Mouse (Mus musculus) brain, adult 2 months (tissue): Measurements from ENCODE around the gene Exoc4.

Experiments used
- DNase-seq: peaks from one replicate; pipeline ENCODE4 v3.0.0; 2011; ENCODE audit warnings: low read depth, low spot score

The Exoc4 gene

GRCm38 (mm10) chr6:33308646-33309045 lies 59.8 kb downstream of the Exoc4 start:
- DNase-seq = peak; percentile 57

DNA sequence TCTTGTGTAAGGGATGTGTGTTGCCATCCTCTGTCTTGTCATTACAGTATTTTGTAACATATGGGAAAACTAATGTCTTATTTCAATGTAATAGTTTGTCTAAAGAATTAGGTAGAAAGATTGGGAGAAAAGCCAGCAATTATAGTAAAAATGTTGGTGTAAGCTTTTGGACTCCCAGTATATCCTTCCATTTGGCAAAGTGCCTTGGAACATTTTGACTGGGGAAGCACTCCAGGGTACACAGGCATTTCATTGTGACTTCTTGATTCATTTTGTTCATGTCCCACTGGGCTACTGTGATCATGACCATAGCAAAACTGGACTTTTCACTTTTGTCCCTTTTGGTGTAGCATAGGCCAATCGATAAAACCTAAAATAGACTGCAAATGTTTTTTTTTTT lies 61.6 kb downstream of the Exoc4 start:
- DNase-seq = peak; percentile 42

- no peak for DNase-seq
Measured at GRCm38 (mm10) chr6:33322849-33323248, 74.0 kb downstream of the Exoc4 start.

- DNase-seq = no peak
Measured at GRCm38 (mm10) chr6:33323386-33323785, 74.5 kb downstream of the Exoc4 start.

DNA sequence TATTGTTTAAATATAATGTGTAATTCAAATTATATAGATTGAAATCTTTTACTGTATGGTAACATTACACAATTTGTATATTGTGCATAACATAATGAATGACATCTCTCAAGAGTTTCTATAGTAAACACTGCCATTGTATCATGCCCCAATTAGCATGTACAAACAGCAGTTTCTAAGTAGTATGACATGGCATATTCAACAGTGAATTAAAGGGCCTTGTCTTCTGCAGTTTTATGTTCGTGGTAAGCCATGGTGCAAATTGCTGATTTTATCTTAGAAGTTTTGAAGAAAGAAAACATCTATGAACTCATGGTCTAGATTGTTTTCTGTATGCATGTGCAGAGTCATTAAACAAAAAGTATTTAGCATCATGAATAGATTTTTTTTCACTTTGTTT lies 79.4 kb downstream of the Exoc4 start:
- DNase-seq = no peak

DNA sequence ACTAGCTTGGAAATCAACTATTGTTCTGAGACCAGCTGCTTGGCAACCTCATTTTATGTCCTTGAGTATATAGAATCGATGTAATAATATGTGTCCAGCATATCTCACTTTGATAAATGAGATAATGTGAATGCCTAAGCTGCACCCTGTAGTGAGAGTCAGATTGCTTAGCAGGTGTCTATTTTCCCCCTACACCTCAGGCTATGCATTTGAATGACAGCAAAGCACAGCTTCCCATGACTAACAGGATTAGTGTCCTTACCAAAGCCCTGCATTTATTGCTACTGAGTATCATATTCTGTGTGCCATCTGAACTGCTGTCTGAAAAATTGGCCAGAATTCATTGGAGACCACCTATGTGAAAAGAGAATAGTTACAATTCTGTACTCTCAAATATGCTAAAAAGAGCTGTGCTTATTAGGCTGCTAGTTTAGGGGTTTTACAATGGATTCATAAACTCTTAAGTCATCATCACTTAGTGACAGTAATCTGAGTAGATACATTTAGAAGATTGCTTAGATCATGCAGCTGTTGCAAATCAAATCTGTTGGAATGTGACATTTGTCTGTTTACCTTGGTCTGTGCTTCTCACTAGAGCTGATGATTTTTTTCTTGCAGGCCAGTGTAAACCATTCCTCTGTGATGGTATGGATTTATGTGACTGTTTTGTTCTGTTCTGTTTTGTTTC lies 98.3 kb downstream of the Exoc4 start:
- DNase-seq = no peak

DNA sequence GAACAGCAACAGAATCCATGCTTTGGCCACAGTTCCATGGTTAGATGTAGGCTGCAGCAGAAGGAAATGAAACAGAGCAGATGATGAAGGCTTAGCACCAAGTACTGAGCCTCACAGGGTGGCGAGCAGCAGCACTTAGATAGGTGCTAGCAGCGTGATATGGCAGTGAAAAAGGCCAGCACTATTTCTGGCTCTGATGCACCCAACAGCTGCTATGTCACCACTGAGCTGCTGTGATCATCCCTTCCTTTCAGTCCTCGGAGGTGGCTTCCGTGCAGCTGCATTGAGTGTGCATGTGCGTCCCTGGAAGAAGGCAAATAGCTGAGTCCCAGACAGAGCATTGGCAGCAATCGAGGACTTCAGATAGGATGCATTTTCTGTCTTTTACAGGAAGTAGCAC lies 112.7 kb downstream of the Exoc4 start:
- DNase-seq = peak; percentile 87

GRCm38 (mm10) chr6:33380517-33380916 lies 131.6 kb downstream of the Exoc4 start:
- no peak for DNase-seq

DNA sequence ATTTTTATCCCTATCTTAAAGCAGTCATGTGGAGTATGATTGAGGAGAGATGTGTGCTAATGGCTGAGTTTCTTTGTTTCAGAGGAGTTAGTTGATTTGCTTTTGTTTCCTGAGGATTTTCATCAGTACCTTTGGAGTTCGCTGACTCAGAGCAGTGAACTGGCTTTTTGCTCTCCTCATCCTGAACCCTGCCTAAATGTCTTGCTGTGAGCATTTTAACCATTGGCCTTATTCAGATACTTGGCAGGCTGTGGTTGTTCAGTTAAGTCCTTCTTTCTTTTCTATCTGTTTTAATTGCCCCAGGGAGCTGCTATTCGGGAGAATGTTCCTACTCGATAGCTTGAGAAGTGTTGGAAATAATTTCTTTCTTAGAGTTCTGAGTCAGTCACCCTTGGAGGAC lies 133.3 kb downstream of the Exoc4 start:
- DNase-seq = peak; percentile 30

GRCm38 (mm10) chr6:33392020-33392419 lies 143.1 kb downstream of the Exoc4 start:
- DNase-seq = peak; percentile 26

DNA sequence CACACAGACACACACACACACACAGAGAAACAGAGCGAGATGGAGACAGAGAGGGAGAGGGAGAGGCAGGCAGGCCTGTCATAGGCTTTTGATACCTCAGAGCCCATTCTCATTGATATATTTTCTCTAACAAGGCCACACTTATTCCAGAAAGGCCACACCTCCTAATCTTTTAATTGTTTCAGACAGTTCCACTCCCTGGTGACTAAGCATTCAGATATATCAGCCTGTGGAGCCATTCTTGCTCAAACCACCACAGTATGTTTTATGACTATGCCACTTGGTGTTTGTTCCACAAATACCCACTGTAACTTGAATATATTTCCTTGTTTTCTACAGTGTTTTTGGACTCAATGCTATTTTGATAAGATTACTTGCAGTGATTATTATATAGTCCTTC lies 150.6 kb downstream of the Exoc4 start:
- DNase-seq = no peak

DNA sequence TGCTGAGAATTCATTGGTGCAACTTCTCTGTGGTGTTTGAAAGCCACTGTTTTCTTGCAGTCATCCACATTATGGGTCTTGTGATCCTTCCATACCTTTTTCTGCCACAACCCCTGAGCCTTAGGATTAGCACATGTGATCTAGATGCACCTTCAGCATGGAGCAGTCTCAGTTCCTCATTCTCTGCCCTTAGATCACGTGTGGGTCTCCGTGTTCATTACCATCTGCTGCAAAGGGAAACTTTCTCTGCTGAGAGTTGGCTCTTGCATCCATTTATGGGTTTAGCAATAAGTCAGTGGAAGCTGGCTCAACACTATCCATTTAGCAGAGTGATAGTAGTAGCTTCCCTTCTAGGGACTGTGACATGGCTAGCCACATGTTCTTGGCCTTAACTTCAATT lies 152.3 kb downstream of the Exoc4 start:
- DNase-seq = no peak

- DNase-seq = peak; percentile 81
Measured at GRCm38 (mm10) chr6:33405562-33406275, 156.8 kb downstream of the Exoc4 start.

GRCm38 (mm10) chr6:33409586-33409985 lies 160.7 kb downstream of the Exoc4 start:
- DNase-seq = no peak

- DNase-seq = no peak
Measured at GRCm38 (mm10) chr6:33425007-33425406, 176.1 kb downstream of the Exoc4 start.

DNA sequence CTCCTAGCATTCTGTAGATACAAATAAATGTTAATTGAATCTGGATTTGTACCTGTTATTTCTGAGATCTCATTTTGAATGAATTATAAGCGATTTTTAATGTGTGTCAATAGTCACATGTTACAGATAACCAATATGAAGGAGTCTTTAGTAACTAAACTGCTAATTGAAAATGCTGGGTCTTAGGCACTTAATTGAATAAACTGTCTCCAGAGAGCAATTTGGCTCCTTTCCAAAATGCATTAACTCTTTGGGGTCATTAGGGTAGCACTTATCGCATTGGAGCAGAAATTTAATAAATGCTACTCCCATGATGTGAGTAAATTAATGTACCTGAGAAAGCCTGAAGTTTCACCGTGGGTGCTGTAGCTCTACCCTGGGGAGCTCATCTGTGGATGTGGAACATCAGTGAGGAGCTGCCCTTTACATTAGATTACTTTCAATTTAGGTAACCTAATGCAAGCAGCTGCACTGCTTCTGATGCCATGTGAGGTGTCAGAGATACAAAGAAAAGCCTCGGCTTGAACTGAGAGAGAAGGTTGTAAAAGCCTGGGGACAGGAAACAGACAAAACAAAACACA lies 182.4 kb downstream of the Exoc4 start:
- no peak for DNase-seq

GRCm38 (mm10) chr6:33440508-33440907 lies 191.6 kb downstream of the Exoc4 start:
- DNase-seq = no peak

DNA sequence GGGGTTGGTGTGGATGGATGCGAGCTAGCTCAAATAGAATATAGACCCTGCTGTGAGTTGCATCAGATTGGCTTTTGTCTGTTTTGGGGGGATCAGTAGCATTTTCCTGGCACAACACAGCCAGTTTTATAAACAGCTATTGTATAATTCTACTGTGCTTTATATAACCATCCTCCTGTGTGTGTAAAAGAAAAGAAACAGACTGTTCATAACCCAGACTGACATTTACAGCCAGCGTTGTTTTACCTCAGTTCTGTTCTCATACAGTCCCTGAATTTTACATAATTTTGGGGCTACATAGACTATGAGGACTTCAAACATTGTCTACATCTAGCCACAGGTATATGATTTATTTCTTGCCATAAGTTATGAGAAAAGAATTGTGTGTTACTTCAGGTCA lies 204.9 kb downstream of the Exoc4 start:
- no peak for DNase-seq

DNA sequence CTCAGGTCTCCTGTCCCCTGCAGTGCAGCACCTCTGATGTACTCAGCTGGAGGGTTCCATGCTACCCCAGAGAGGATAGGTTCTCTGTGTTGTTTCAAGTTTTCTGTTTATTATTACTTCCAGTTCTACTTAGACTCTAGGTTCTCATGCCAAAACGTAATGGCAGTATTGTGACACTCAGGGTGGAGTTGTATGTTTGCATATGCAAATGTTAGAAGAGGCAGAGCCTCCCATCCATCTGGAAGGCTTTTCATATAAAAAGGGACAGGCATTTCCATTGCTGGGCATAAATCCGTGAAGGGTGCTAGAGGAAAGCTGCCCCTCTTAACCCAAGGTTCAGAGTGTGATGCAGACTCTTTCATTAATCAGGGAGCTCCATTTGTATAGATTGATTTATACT lies 205.5 kb downstream of the Exoc4 start:
- DNase-seq = no peak

DNA sequence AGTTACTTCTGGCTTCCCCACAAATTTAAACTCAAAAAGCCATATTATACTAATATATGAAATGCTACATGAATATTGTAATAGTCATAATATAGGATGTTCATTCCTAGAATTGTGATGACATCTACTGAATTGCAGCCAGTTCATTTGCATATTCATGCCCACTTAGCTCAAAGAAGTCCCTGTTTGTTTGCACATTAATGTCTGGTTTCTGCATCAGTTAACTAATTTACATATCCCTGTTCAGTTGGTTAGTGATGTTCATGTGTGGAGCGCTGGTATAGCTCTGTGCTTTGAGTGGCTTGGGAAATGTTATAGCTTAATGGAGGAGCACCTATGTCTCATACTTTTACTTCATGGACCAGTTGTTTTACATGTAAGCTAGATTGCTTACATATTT lies 206.4 kb downstream of the Exoc4 start:
- no peak for DNase-seq

DNA sequence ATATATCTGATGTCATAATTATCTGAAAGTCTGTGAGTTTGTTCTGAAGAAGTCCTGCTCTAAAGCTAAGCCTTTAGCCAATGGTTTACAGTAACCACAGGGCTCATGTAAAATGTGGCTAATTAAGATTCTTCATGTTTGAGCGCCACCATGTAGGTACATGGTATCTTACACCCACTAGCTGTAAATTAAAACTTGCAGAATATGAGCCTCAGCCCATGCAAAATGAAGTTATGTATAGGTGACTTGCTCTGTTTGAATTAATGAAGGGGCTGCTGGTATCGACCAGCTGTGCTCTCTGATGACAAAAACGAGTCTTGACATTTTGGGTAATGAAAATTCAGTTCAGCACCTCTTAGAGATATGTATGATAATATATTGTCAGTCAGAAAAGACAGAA lies 216.0 kb downstream of the Exoc4 start:
- DNase-seq = no peak

DNA sequence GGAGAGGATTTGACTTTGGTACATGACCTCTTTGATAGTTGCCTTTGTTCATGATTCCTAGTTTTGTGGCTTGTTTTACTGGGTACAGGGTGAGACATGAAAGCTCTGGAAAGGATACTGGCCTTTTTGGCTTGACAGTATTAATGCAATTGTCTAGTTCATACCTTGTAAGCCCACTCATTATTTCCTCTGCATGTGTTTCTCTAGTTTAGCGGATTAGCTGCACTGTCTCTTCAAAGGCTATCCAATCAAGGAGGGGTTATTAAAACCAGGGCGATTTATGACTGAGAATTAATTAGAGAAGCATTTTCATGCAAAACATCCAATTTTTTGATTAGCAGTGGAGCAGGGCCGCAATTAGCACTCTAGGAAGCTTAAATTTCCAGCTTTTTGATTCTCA lies 216.5 kb downstream of the Exoc4 start:
- no peak for DNase-seq
